Mouse (Mus musculus): ENCODE results near the gene Bloc1s3.
A peak's percentile ranks its signal among the peaks of the same experiment; 100 is the strongest.

GRCm38 (mm10) chr7:19506969-19507611 lies 1.1 kb downstream of the Bloc1s3 start:
- TF ChIP-seq ZC3H11A (IDR thresholded peaks at IDR 0.05; ENCODE audit: low read depth, low read length) = no peak
- no peak for TF ChIP-seq CTCF (IDR thresholded peaks at IDR 0.05 in 2 of 3, conservative IDR thresholded peaks at IDR 0.05 in 1 of 3; ENCODE audit: control insufficient read depth in 1 of 3, insufficient read depth in 1 of 3, low read depth in 2 of 3, low read length in 3 of 3, poor library complexity in 1 of 3, severe bottlenecking in 1 of 3)
- no peak for TF ChIP-seq ELF1 (IDR thresholded peaks at IDR 0.05; ENCODE audit: low read depth, low read length)
- TF ChIP-seq POLR2AphosphoS2 (IDR thresholded peaks at IDR 0.05; ENCODE audit: low read length) = no peak
- peak; percentile 4; the same call in 1 of the 2 replicates for TF ChIP-seq TCF12 (IDR thresholded peaks at IDR 0.05; ENCODE audit: low read depth, low read length)
- TF ChIP-seq TAL1 (IDR thresholded peaks at IDR 0.05; ENCODE audit: low read length) = no peak
- TF ChIP-seq RCOR1 (IDR thresholded peaks at IDR 0.05; ENCODE audit: low read depth, low read length) = no peak
- TF ChIP-seq EP300 (IDR thresholded peaks at IDR 0.05; ENCODE audit: low read depth in 1 of 2, low read length in 2 of 2) = no peak
- TF ChIP-seq UBTF (IDR thresholded peaks at IDR 0.05; ENCODE audit: borderline replicate concordance, insufficient read depth, low read depth, low read length) = no peak
- no peak for TF ChIP-seq ETS1 (IDR thresholded peaks at IDR 0.05; ENCODE audit: low read depth, low read length)
- peak; percentile 25; the same call in 1 of the 2 replicates for TF ChIP-seq MAX (IDR thresholded peaks at IDR 0.05; ENCODE audit: low read length)
- TF ChIP-seq POLR2A (IDR thresholded peaks at IDR 0.05; ENCODE audit: control insufficient read depth in 1 of 2, insufficient read depth in 1 of 2, low read depth in 1 of 2, low read length in 2 of 2, poor library complexity in 1 of 2) = peak in 1 of 2 experiments; percentile 71; a peak in 3 of 4 replicates
- TF ChIP-seq MEF2A (IDR thresholded peaks at IDR 0.05; ENCODE audit: extremely low read depth, insufficient replicate concordance, low read depth, low read length, poor library complexity, severe bottlenecking) = no peak
